Mouse (Mus musculus) regulatory T cell (primary cell): Measurements from ENCODE around the gene Rbm38.

Experiments
- in situ Hi-C: fragments of 300-600 bp; cut with MboI, MseI; formaldehyde crosslinking; loops from one replicate; pipeline ENCODE4 v1.15.1; 2025; ENCODE audit warnings: high pct_unique_total_duplicates

Rbm38 gene

DNA sequence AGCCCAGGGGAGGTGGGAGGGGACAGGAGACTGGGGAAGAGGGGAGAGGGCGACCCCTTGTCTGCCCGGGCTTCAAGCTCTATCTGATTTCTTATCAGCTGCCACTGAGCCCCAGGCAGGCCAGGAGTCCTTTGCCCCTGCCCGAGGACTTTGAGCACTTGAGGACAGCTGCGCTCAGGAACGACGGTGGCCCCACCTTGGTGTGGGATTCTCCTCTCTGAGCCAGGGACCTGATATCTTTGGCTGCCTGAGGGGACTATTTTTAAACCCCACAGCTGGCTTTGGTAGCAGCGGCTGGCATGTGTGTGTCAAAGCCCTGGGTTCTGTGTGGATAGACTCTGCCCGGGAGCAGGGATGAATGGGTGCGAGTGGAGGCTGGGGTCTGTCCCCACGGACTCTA lies 37.3 kb downstream of the Rbm38 start:
- in situ Hi-C loops = no loop called here

DNA sequence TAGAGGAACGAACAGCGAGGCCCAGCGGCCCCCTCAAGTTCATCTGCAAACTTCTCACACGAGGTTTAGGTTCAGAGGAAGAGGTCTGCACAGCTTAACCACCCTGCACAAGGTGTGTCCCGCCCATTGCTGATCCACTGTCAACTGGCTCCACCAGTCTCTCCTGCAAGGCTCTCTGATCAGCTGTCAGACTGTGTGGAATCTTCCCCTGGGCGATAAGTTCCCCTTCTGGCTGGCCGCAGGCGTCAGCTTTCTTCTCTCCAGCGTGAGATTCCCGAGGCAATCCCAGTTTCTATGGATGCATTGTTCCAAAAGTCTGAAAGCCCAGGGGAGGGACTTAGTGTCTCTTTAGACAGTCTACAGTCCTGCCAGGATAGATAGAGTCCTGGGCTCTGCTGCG lies 38.0 kb downstream of the Rbm38 start:
- in situ Hi-C loops = no loop called here

DNA sequence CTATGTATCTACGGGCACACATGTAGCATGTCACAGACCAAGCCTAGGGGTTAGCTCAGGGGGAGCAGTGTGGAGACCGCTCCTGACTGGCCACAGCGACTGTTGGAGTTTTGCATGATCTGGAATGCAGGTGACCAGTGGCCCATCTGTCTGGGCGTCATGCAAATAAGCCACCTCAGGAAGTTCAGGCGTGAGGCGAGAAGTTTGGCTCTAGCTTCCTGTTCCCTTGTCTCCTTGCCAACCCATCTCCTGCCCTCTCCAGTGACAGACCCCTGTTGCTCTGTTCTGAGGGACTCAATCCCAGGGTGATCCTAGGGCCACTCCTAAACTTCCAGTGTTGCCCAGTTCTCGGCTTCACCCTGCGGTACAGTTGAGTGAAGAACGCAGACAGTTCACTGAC lies 40.2 kb downstream of the Rbm38 start:
- in situ Hi-C loops = no loop called here

- in situ Hi-C loops = no loop called here
Observed at GRCm38 (mm10) chr2:173061443-173062351, 41.4 kb downstream of the Rbm38 start.

DNA sequence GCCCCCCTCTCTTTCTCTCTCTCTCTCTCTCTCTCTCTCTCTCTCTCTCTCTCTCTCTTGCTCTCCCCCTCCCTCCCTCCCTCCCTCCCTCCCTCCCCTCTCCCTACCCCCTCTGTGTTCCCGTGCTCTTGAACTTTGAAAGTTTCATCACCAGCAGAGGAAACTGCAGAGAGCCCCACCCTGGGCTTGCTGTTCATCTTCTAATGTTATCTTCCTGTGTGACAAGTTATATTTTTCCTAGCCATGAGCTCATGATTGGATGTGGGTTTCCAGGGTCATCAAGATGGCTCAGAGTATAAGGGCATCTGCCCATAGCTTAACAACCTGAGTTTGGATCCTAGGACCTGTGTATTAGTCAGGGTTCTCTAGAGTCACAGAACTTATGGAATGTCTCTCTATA lies 42.9 kb downstream of the Rbm38 start:
- in situ Hi-C loops = no loop called here

DNA sequence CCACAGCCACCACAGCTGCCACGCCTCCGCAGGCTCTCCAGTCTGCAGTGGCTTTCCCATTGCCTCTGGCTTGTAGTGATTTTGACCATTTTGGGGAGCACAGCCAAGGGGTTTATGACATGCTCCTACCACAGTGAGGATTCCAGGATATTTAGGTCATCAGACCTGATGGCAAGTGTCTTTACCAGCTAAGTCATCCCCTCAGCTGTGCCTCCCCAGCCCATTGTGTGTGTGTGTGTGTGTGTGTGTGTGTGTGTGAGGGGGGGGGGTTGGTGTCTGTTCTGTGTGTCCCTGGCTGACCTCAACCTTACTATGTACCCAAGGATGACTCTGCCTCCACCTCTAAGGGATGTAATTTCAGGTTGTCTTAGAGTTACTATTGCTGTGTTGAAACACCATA lies 44.6 kb downstream of the Rbm38 start:
- in situ Hi-C loops = no loop called here

- in situ Hi-C loops = no loop called here
Observed at GRCm38 (mm10) chr2:173072948-173073347, 52.6 kb downstream of the Rbm38 start.

DNA sequence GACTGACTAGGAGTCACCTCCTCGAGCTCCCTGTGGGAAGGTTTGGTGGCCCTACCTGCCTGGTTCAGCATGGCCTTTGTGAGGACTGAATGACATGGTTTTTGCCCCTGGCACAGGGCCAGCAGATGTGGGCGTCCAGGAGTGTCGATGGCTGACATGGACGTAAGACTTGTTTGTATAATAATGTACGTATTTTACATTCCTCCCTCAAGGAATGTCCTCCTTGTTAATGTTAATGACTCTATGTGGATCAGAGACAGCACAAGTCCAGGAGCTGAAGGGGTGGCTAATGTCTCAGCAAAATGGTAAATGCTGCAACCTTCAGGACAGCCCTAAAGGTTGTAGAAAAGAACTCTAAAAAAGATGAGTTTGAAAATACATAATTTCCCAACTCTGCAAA lies 53.4 kb downstream of the Rbm38 start:
- in situ Hi-C loops = no loop called here

- in situ Hi-C loops = loop anchor here (5.0 kb wide), 1 partner anchor 250 kb away; no protein-coding TSS in a partner anchor
Observed at GRCm38 (mm10) chr2:173076921-173077320, 56.6 kb downstream of the Rbm38 start.

DNA sequence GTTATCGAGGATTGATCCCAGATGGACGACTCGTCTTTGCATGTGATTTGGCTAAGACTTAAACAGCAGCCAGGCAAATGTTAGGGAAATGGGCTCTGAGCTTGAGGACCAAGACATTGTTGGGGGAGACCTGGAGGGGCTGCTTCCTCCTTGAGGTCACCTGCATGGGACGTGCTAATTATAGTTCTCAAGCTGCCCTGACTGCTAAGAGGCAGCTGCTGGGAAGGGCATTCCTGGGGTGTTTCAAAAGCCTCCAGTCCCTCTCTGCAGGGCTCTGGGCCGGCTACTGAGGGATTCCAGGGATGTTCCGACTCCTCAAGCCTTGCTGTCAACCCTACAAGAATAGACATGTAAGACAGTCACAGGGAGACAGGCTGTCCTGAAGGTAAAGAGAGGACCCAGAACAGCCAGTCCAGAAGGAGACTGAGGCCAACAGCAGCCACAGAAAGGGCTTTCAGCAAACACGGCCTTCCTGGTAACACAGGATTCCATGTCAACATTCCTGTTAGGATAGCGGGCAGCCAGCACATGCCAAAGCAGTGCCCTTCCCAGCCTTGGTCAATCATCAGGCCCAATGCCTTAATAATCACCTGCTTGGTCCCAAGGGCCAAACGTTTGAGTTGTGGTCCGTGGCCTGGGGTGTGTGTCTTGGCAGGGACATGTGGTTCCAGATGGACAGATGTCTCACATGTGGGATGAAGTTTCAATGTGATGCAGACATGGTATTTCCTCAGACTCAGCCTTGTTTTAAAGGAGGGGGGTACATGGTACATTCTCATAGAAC lies 59.7 kb downstream of the Rbm38 start:
- in situ Hi-C loops = loop anchor here (5.0 kb wide), 2 partner anchors 78 to 253 kb away; partner anchors contain the start of gene Rae1

GRCm38 (mm10) chr2:173080785-173081241 lies 60.5 kb downstream of the Rbm38 start:
- in situ Hi-C loops = loop anchor here (5.0 kb wide), 1 partner anchor 79 kb away; the partner anchor contains the start of gene Rae1

- in situ Hi-C loops = loop anchor here (5.0 kb wide), 1 partner anchor 80 kb away; the partner anchor contains the start of gene Rae1
Observed at GRCm38 (mm10) chr2:173082706-173083105, 62.4 kb downstream of the Rbm38 start.

GRCm38 (mm10) chr2:173083106-173083505 lies 62.8 kb downstream of the Rbm38 start:
- in situ Hi-C loops = loop anchor here (5.0 kb wide), 1 partner anchor 81 kb away; the partner anchor contains the start of gene Rae1

DNA sequence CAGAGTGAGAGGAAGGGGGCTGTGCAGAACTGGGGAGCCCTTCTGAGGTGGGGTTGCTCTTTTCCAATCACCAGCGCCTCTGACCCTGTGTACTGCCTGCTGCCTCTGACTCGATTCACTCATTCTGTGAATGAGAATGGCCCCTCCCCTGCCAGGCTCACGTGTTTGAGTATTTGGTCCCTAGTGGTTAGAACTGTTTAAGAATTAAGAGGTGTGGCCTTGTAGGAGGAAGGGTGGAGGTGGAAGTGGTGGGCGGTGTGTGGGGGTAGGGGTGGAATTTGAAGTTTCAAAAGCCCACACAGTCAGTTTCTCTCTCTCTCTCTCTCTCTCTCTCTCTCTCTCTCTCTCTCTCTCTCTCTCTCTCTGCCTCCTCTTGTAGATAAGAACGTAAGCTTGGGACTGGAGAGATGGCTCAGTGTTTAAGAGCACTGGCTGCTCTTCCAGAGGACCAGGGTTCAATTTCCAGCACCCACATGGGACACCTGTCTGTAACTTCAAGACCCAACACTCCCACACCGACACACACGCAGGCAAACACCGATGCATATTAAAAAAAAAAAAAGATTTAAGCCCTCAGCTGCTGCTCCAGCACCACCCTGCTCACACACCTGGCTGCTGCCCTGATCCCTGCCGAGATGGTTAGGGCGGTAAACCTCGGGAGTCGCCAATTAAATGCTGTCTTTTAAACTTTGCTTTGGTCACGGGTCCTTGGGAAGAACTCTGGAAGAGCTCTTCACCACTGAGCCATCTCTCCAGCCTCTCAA lies 63.6 kb downstream of the Rbm38 start:
- in situ Hi-C loops = loop anchor here (5.0 kb wide), 1 partner anchor 82 kb away; the partner anchor contains the start of gene Rae1
